Comparison of ENCODE assay signal across 9 mouse cellular contexts in genomic region chr10:119294454-119295149, GRCm38 (mm10). TPM values are rescaled to one million over a fixed set of nuclear protein-coding genes. Genes with fewer than 3 reads are reported as not detected.
A peak's percentile ranks its signal among the peaks of the same experiment; 100 is the strongest.
DNase-seq lines count a peak whose midpoint lies in the region; ATAC-seq and TF ChIP-seq lines count a peak whose summit lies in the region.
"Had no signal": no experiment of that assay in that cellular context is flagged by ENCODE, and none has a peak within 500 bp of the region (broad histone marks: within the 10 kb centered on the region; RNA-seq: fewer than 3 reads in every experiment).

No protein-coding gene starts in this region.

- no peak for TF ChIP-seq POLR2A in cerebellum, adult 2 months (IDR thresholded peaks at IDR 0.05; ENCODE audit: borderline replicate concordance, insufficient read depth, low read length)

- peak; percentile 46; the same call in 1 of the 2 replicates for TF ChIP-seq CTCF in cerebellum, adult 2 months (IDR thresholded peaks at IDR 0.05; ENCODE audit: borderline replicate concordance, insufficient read depth, low read depth, low read length)

- no peaks in the 10 kb centered on the region for H3K27me3 ChIP-seq in cerebellum, adult 2 months (ENCODE audit: control insufficient read depth, insufficient read depth, low read length)
- no peaks in the 10 kb centered on the region for H3K27me3 ChIP-seq in neural tube, embryonic 11.5 days (ENCODE audit: control insufficient read depth, insufficient read depth, low read length)
- no peaks in the 10 kb centered on the region for H3K27me3 ChIP-seq in neural tube, embryonic 15.5 days (replicated peaks)
- H3K27me3 ChIP-seq in limb, embryonic 10.5 days (ENCODE audit: low read depth, poor library complexity, severe bottlenecking) = no peaks in the 10 kb centered on the region
- H3K27me3 ChIP-seq: limb, embryonic 13.5 days had no signal

- no peak overlapping the region for H3K27ac ChIP-seq in cerebellum, adult 2 months (ENCODE audit: insufficient read depth, low read length)
- no peak overlapping the region for H3K27ac ChIP-seq in neural tube, embryonic 11.5 days (ENCODE audit: low read depth, low read length)
- no peak overlapping the region for H3K27ac ChIP-seq in neural tube, embryonic 15.5 days (replicated peaks)
- no peak overlapping the region for H3K27ac ChIP-seq in limb, embryonic 10.5 days
- H3K27ac ChIP-seq: limb, embryonic 13.5 days had no signal

- WGBS in cerebellum, adult 2 months = 57% methylated on average over 14 of the region's 14 CpGs
- WGBS in neural tube, embryonic 11.5 days = 59% methylated on average over 14 of the region's 14 CpGs
- WGBS in neural tube, embryonic 15.5 days = 61% methylated on average over 14 of the region's 14 CpGs
- 61% methylated on average over 14 of the region's 14 CpGs for WGBS in limb, embryonic 10.5 days

- H3K4me2 ChIP-seq in neural tube, embryonic 11.5 days (ENCODE audit: low read depth) = no peak overlapping the region
- H3K4me2 ChIP-seq in neural tube, embryonic 15.5 days = no peak overlapping the region
- H3K4me2 ChIP-seq: limb, embryonic 13.5 days had no signal

- H3K4me1 ChIP-seq in cerebellum, adult 2 months (ENCODE audit: control insufficient read depth, insufficient read depth, low read length) = no peaks in the 10 kb centered on the region
- no peaks in the 10 kb centered on the region for H3K4me1 ChIP-seq in neural tube, embryonic 11.5 days (ENCODE audit: control insufficient read depth, insufficient read depth, low read length)
- no peaks in the 10 kb centered on the region for H3K4me1 ChIP-seq in neural tube, embryonic 15.5 days
- H3K4me1 ChIP-seq in limb, embryonic 10.5 days = no peaks in the 10 kb centered on the region
- H3K4me1 ChIP-seq: limb, embryonic 13.5 days had no signal

- ATAC-seq in neural tube, embryonic 11.5 days (ENCODE audit: insufficient read depth, low FRiP score, low TSS enrichment) = no peak
- ATAC-seq in neural tube, embryonic 15.5 days (ENCODE audit: low FRiP score) = no peak
- peak; percentile 71 to 76 for ATAC-seq in hematopoietic stem cell, adult 5-6 weeks (replicated peaks in 1 of 2; ENCODE audit: insufficient read depth in 1 of 2, low FRiP score in 2 of 2, low TSS enrichment in 1 of 2, low read depth in 1 of 2, poor library complexity in 2 of 2, severe bottlenecking in 2 of 2)

- peak in 1 of 2 experiments; percentile 16 for DNase-seq in cerebellum, adult 2 months
- no peak for DNase-seq in cerebellum, adult 9-11 months
- DNase-seq in neural tube, embryonic 11.5 days (ENCODE audit: low spot score) = peak; percentile 55
- DNase-seq in cerebellum, postnatal 25 days = peak; percentile 19 to 56
- peak; percentile 40 for DNase-seq in limb, embryonic 10.5 days (ENCODE audit: low spot score)
- DNase-seq in right cerebral cortex, postnatal 4 days = peak; percentile 49

- no peak overlapping the region for H3K9ac ChIP-seq in neural tube, embryonic 11.5 days (ENCODE audit: low read length)
- no peak overlapping the region for H3K9ac ChIP-seq in neural tube, embryonic 15.5 days (replicated peaks)
- H3K9ac ChIP-seq: limb, embryonic 13.5 days had no signal

- no peak overlapping the region for H3K4me3 ChIP-seq in cerebellum, adult 2 months (replicated peaks; ENCODE audit: insufficient read depth, low read depth, low read length)
- H3K4me3 ChIP-seq in neural tube, embryonic 11.5 days (ENCODE audit: low read depth, low read length) = no peak overlapping the region
- no peak overlapping the region for H3K4me3 ChIP-seq in neural tube, embryonic 15.5 days (replicated peaks)
- H3K4me3 ChIP-seq in limb, embryonic 10.5 days = no peak overlapping the region
- H3K4me3 ChIP-seq: limb, embryonic 13.5 days had no signal

- no peaks in the 10 kb centered on the region for H3K9me3 ChIP-seq in neural tube, embryonic 11.5 days (ENCODE audit: control insufficient read depth, low read length)
- H3K9me3 ChIP-seq in neural tube, embryonic 15.5 days (replicated peaks) = no peaks in the 10 kb centered on the region
- no peaks in the 10 kb centered on the region for H3K9me3 ChIP-seq in limb, embryonic 10.5 days (replicated peaks)
- H3K9me3 ChIP-seq: limb, embryonic 13.5 days had no signal

- no peaks in the 10 kb centered on the region for H3K36me3 ChIP-seq in neural tube, embryonic 11.5 days (ENCODE audit: control insufficient read depth, insufficient read depth, low read length)
- no peaks in the 10 kb centered on the region for H3K36me3 ChIP-seq in neural tube, embryonic 15.5 days
- H3K36me3 ChIP-seq in limb, embryonic 10.5 days = no peaks in the 10 kb centered on the region
- H3K36me3 ChIP-seq: limb, embryonic 13.5 days had no signal

RNA-seq across cellular contexts. Expression of gene Cand1, which starts 54.7 kb away (rescaled TPM):
- polyA plus RNA-seq in cerebellum, adult 2 months (2012; rRNA removed) = 35.8 and 38.8 TPM in 2 replicates
- polyA plus RNA-seq in neural tube, embryonic 11.5 days (2014; fragmentation: Nextera tagmentation; extraction: Ambion mirVana) = 130 and 131 TPM in 2 replicates
- 43.1 and 47.8 TPM in 2 replicates for polyA plus RNA-seq in neural tube, embryonic 15.5 days (2015; fragmentation: Nextera tagmentation; extraction: Ambion mirVana)
- 56.7 and 56.8 TPM in 2 replicates for total RNA-seq in hematopoietic stem cell, adult 5-6 weeks (2017)
- 95.9 and 107 TPM in 2 replicates for polyA plus RNA-seq in limb, embryonic 10.5 days (2016; fragmentation: Nextera tagmentation; extraction: Ambion mirVana)

Comparison
In these comparisons a context has a peak if more than half of its experiments do, and no peak if none do; other contexts are left out.
1. ATAC-seq: peak in hematopoietic stem cell, adult 5-6 weeks (2 of 2); none in neural tube, embryonic 11.5 days (single experiment) and neural tube, embryonic 15.5 days (single experiment).